Mouse (Mus musculus): ENCODE data around the gene Zfyve28.

DNA sequence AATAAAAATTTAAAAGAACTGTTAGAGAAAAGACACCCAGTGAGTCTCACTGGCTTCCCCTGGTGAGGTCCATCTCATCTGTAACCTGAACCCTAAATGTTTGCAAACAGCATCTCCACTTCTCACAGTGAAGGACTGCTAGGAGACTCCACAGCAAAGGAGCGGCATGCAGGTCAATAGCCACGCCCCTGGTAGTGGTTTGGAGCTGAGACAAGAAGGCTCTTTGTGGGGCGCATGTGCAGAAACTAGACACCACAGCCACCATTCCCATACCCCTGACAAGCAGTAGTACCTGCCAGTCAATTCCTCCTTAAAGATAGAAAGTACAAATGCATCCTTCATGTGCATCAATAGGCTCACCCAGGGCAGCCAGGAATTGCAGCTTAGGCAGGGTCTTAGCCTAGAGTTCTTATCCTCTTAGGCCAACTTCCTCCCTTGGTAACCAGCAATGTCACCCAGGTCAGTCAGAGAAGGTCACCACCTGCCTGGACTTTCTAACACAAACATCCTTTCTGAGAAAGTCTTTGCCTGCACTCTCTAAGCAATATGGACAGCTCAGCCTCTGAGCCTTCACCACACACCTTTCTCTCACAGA, 4.0 kb downstream of the Zfyve28 start:
- no peak for TF ChIP-seq CTCF (IDR thresholded peaks at IDR 0.05; ENCODE audit: control insufficient read depth, insufficient read depth, low read length)
- TF ChIP-seq POLR2A (IDR thresholded peaks at IDR 0.05; ENCODE audit: borderline replicate concordance, control insufficient read depth, low read depth, low read length): no peak
